Mouse (Mus musculus): ENCODE data around the gene Agap2.

Gene Agap2

DNA sequence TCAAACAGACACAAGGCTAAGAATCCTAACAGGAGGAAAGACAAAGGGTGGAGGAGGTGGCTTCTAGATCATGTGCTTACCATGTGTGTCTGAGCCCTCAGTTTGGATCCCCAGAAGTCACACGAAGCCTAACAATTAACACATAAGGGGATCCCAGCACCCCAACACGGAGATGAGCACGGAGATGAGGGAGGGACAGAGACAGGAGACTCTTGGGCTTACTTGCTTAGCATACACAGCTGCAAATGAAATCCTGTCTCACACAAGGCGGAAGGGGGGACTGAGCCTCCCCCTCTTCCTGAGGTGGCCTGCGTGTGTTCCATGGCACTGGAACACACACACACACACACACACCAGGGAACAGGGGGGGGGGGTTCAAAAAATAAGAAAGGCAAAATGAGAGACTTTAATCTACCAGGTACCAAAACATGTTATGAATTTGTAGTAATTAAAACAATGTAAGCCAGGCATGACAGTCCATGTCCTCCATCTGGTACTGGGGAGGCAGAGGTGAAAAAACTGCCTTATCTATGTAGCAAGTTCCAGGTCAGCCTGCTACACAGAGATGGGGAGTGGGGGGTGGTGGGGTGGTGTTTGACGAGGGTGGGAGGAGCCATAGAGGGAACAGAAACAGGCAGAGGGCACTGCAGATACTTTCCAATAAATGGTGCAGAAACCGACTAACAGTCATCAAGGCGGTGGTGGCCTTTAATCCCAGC, 60.2 kb downstream of the Agap2 start:
- DNase-seq (ENCODE audit: low spot score) = no peak

DNA sequence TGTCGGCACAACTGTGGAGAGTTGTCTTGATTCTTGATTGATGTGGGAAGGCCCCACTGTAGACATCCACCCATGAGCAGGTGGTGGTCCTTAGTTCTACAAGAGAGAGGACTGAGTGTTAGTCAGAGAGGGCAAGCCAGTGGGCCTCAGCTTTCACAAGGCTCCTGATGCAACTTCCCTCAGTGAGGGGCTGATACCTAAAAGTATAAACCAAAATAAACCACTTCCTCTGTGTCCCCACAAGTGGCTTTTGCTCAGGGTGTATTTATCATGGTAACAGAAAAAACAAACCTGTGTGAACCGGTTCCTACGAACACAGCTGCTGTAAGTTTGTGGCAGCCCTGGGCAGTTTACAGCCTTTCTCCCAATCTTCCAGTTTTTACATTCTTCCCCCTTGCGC, 61.4 kb downstream of the Agap2 start:
- no peak for DNase-seq (ENCODE audit: low spot score)

DNA sequence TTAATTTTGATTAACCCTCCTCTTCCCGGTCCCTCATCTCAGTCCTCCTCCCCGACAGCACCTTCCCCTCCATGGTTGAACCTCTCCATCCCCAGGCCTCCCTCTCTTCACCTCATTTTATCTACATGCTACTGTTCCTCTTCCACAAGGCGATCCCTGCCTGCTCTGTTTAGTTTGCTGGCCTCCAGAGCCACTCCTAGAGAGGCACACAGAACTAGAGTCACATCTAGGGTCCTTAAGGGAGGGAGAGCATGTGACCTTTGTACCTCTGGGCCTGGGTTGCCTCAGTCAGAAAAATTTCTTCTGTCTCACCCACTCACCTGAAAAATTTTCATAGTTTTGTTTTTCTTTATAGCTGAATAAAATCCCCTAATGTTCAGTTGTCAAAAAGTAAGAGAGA, 62.8 kb downstream of the Agap2 start:
- no peak for DNase-seq (ENCODE audit: low spot score)

DNA sequence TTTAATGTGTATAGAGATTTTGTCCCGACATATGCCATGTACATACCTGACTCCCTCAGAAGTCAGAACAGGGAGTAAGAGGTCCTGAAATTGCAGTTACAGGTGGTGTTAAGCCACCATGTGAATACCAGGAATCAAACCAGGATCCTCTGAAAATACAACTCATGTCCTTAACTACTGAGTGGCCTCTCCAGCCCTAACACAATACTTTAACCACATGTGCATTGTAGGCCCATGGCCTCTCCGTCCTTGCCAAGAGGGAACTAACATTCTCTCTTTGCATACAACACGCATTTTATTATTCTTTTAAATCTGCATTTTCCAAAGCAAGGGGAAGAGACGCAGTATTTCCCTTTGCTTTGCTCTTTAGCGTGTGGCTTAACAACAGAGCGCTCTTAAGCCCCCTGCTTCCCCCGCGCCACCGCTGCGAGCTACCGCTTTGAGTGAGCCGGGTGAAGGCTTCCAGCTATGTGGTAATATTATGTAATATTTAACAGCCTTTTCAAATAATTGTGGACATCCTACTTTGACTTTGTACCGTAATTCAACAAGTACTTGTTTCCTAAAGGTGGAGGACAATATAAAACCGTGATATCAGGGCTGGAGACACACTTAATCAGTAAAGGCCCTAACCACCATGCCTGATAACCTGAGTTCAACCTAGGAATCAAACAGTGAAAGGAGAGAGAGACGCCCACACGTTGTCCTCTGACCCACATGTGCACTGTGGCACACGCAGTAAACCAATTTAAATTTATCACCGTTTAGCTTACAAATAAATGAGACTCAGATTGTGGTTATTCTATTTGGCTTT, 63.5 kb downstream of the Agap2 start:
- DNase-seq (ENCODE audit: low spot score) = no peak

GRCm38 (mm10) chr10:127140971-127141370, 65.9 kb downstream of the Agap2 start:
- DNase-seq (ENCODE audit: low spot score) = no peak

- no peak for DNase-seq (ENCODE audit: low spot score)
Measured at GRCm38 (mm10) chr10:127141500-127141899, 66.4 kb downstream of the Agap2 start.
